Mouse (Mus musculus): ENCODE data around the gene Mob3c.

GRCm38 (mm10) chr4:115878216-115878678, 50.4 kb downstream of the Mob3c start:
- TF ChIP-seq CTCF (IDR thresholded peaks at IDR 0.05; ENCODE audit: extremely low read depth, insufficient read depth, insufficient read length, insufficient replicate concordance): no peak
- no peak for TF ChIP-seq POLR2A (IDR thresholded peaks at IDR 0.05; ENCODE audit: low read depth, low read length)

Data from spleen, adult 2 months (tissue).